Mouse (Mus musculus): Measurements from ENCODE around the gene Magi2. TPM values are rescaled to one million over a fixed set of nuclear protein-coding genes. Genes with fewer than 3 reads are reported as not detected.

Magi2 gene
- polyA plus RNA-seq, 1 experiment from 2014 or later, result 3.0 TPM

DNA sequence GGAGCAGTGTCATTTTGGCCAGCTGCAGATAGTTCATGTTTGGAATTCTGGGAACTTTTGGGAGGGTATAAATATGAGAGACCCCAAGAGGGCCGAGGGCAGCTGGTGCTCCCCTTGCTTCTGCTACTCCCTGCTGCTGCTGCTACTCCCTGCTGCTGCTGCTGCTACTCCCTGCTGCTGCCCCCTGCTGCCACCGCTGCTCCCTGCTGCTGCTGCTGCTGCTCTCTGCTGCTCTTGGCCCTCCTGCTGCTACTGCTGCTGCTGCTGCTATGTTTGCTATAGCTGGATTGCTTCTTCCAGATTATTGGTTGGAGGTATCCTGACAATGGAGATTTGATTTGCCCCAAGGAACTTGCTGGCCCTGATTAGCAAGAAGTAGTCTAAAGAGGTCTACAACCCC, 1512.0 kb downstream of the Magi2 start:
- H3K4me1 ChIP-seq (ENCODE audit: control insufficient read depth, insufficient read depth, low read length), result no peaks in the 10 kb centered on the region
- no peak overlapping the region for H3K4me2 ChIP-seq (ENCODE audit: low read depth, low read length)
- no peak overlapping the region for H3K9ac ChIP-seq (replicated peaks; ENCODE audit: low read length)
- no peak for ATAC-seq (replicated peaks; ENCODE audit: insufficient number of reproducible peaks, low FRiP score, low TSS enrichment, low read depth)
- no peak overlapping the region for H3K4me3 ChIP-seq (ENCODE audit: low read depth, low read length)
- WGBS, result 67% methylated on average over 2 of the region's 2 CpGs
- H3K27ac ChIP-seq (replicated peaks; ENCODE audit: low read depth, low read length), result no peak overlapping the region
- no peaks in the 10 kb centered on the region for H3K27me3 ChIP-seq (ENCODE audit: control insufficient read depth, insufficient read depth, low read length)
- no peaks in the 10 kb centered on the region for H3K9me3 ChIP-seq (replicated peaks; ENCODE audit: control insufficient read depth, low read length)
- H3K36me3 ChIP-seq (replicated peaks; ENCODE audit: control insufficient read depth, insufficient read depth, low read depth, low read length), result no peaks in the 10 kb centered on the region
- no peak for DNase-seq (ENCODE audit: low spot score)

GRCm38 (mm10) chr5:20741193-20741592, 1514.4 kb downstream of the Magi2 start:
- 69% methylated on average over 6 of the region's 6 CpGs for WGBS
- DNase-seq (ENCODE audit: low spot score) (no peak), ATAC-seq (replicated peaks; ENCODE audit: insufficient number of reproducible peaks, low FRiP score, low TSS enrichment, low read depth) (no peak; the same call in 1 of the 2 replicates)
- Histone ChIP-seq H3K9ac (replicated peaks; ENCODE audit: low read length) (no peak overlapping the region), H3K9me3 (replicated peaks; ENCODE audit: control insufficient read depth, low read length) (no peaks in the 10 kb centered on the region), H3K36me3 (replicated peaks; ENCODE audit: control insufficient read depth, insufficient read depth, low read depth, low read length) (no peaks in the 10 kb centered on the region), H3K4me1 (ENCODE audit: control insufficient read depth, insufficient read depth, low read length) (no peaks in the 10 kb centered on the region), H3K27me3 (ENCODE audit: control insufficient read depth, insufficient read depth, low read length) (no peaks in the 10 kb centered on the region), H3K27ac (replicated peaks; ENCODE audit: low read depth, low read length) (no peak overlapping the region), H3K4me3 (ENCODE audit: low read depth, low read length) (no peak overlapping the region), H3K4me2 (ENCODE audit: low read depth, low read length) (no peak overlapping the region)

- ATAC-seq (replicated peaks; ENCODE audit: insufficient number of reproducible peaks, low FRiP score, low TSS enrichment, low read depth), result no peak
- H3K4me3 ChIP-seq (ENCODE audit: low read depth, low read length), result no peak overlapping the region
- WGBS, result 88% methylated on average over 8 of the region's 8 CpGs
- no peaks in the 10 kb centered on the region for H3K4me1 ChIP-seq (ENCODE audit: control insufficient read depth, insufficient read depth, low read length)
- H3K27ac ChIP-seq (replicated peaks; ENCODE audit: low read depth, low read length), result no peak overlapping the region
- no peak for DNase-seq (ENCODE audit: low spot score)
- no peaks in the 10 kb centered on the region for H3K9me3 ChIP-seq (replicated peaks; ENCODE audit: control insufficient read depth, low read length)
- H3K36me3 ChIP-seq (replicated peaks; ENCODE audit: control insufficient read depth, insufficient read depth, low read depth, low read length), result no peaks in the 10 kb centered on the region
- no peaks in the 10 kb centered on the region for H3K27me3 ChIP-seq (ENCODE audit: control insufficient read depth, insufficient read depth, low read length)
- no peak overlapping the region for H3K9ac ChIP-seq (replicated peaks; ENCODE audit: low read length)
- H3K4me2 ChIP-seq (ENCODE audit: low read depth, low read length), result no peak overlapping the region
Observed at GRCm38 (mm10) chr5:20741936-20742335, 1515.1 kb downstream of the Magi2 start.

GRCm38 (mm10) chr5:20748142-20748541, 1521.3 kb downstream of the Magi2 start:
- no peak for ATAC-seq (replicated peaks; ENCODE audit: insufficient number of reproducible peaks, low FRiP score, low TSS enrichment, low read depth)

GRCm38 (mm10) chr5:20748856-20749255, 1522.0 kb downstream of the Magi2 start:
- H3K4me1 ChIP-seq (ENCODE audit: control insufficient read depth, insufficient read depth, low read length), result no peaks in the 10 kb centered on the region
- DNase-seq (ENCODE audit: low spot score) (no peak), ATAC-seq (replicated peaks; ENCODE audit: insufficient number of reproducible peaks, low FRiP score, low TSS enrichment, low read depth) (no peak)
- no peak overlapping the region for H3K27ac ChIP-seq (replicated peaks; ENCODE audit: low read depth, low read length)
- no peaks in the 10 kb centered on the region for H3K27me3 ChIP-seq (ENCODE audit: control insufficient read depth, insufficient read depth, low read length)
- H3K9ac ChIP-seq (replicated peaks; ENCODE audit: low read length), result no peak overlapping the region
- H3K36me3 ChIP-seq (replicated peaks; ENCODE audit: control insufficient read depth, insufficient read depth, low read depth, low read length), result no peaks in the 10 kb centered on the region
- no peak overlapping the region for H3K4me2 ChIP-seq (ENCODE audit: low read depth, low read length)
- H3K4me3 ChIP-seq (ENCODE audit: low read depth, low read length), result no peak overlapping the region
- 86% methylated on average over 8 of the region's 8 CpGs for WGBS
- H3K9me3 ChIP-seq (replicated peaks; ENCODE audit: control insufficient read depth, low read length), result no peaks in the 10 kb centered on the region

More at GRCm38 (mm10) chr5:20748142-20748541, 1521.3 kb downstream of the Magi2 start:
- no peak overlapping the region for H3K9ac ChIP-seq (replicated peaks; ENCODE audit: low read length)
- H3K9me3 ChIP-seq (replicated peaks; ENCODE audit: control insufficient read depth, low read length), result no peaks in the 10 kb centered on the region
- no peak overlapping the region for H3K27ac ChIP-seq (replicated peaks; ENCODE audit: low read depth, low read length)
- no peaks in the 10 kb centered on the region for H3K4me1 ChIP-seq (ENCODE audit: control insufficient read depth, insufficient read depth, low read length)
- no peaks in the 10 kb centered on the region for H3K27me3 ChIP-seq (ENCODE audit: control insufficient read depth, insufficient read depth, low read length)
- H3K36me3 ChIP-seq (replicated peaks; ENCODE audit: control insufficient read depth, insufficient read depth, low read depth, low read length), result no peaks in the 10 kb centered on the region
- no peak for DNase-seq (ENCODE audit: low spot score)
- 88% methylated on average over 4 of the region's 4 CpGs for WGBS
- H3K4me2 ChIP-seq (ENCODE audit: low read depth, low read length), result no peak overlapping the region
- no peak overlapping the region for H3K4me3 ChIP-seq (ENCODE audit: low read depth, low read length)

DNA sequence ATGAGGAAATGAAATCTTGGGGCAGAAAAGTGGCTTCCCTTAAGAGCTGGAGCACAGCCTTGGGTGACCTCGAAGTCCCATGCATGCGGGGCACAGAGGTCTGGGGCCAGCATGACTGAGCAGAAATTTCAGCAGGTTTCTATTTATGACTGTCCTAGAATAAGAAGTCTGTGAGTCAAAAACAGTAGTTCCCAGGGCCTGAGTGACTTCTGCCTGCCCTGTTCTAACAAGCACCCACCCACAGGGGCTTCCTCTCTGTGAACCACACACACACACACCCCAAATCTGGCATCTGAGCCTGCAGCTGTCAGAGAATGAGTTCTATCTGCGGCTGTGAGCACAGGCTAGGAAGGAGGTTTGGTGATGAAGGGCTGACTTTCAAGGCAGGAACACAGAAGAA, 1522.7 kb downstream of the Magi2 start:
- H3K27ac ChIP-seq (replicated peaks; ENCODE audit: low read depth, low read length), result no peak overlapping the region
- WGBS, result 81% methylated on average over 3 of the region's 3 CpGs
- H3K27me3 ChIP-seq (ENCODE audit: control insufficient read depth, insufficient read depth, low read length), result no peaks in the 10 kb centered on the region
- H3K36me3 ChIP-seq (replicated peaks; ENCODE audit: control insufficient read depth, insufficient read depth, low read depth, low read length), result no peaks in the 10 kb centered on the region
- no peak for ATAC-seq (replicated peaks; ENCODE audit: insufficient number of reproducible peaks, low FRiP score, low TSS enrichment, low read depth)
- no peak overlapping the region for H3K9ac ChIP-seq (replicated peaks; ENCODE audit: low read length)
- H3K4me1 ChIP-seq (ENCODE audit: control insufficient read depth, insufficient read depth, low read length), result no peaks in the 10 kb centered on the region
- no peaks in the 10 kb centered on the region for H3K9me3 ChIP-seq (replicated peaks; ENCODE audit: control insufficient read depth, low read length)
- H3K4me2 ChIP-seq (ENCODE audit: low read depth, low read length), result no peak overlapping the region
- DNase-seq (ENCODE audit: low spot score), result no peak
- no peak overlapping the region for H3K4me3 ChIP-seq (ENCODE audit: low read depth, low read length)

DNA sequence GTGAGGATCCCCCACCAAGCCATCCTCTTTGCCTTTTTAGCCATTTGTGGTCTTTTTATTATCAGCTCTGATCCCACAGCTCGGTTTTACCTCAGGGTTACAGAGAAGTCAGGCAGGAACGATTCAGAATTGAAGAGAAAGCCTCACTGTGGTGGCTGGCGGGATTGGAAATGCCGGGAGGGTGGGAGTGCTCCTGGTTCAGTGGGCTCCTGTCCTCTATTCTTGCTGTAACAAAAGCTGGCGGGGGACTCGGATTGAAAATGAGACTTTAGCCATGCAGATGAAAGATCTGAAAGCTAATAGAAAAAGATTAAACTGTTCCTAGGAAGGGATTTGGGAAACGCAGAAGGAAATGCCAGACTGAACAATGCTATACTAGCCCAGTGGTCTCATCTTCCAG, 1524.2 kb downstream of the Magi2 start:
- Histone ChIP-seq H3K27ac (replicated peaks; ENCODE audit: low read depth, low read length) (no peak overlapping the region), H3K27me3 (ENCODE audit: control insufficient read depth, insufficient read depth, low read length) (no peaks in the 10 kb centered on the region), H3K4me3 (ENCODE audit: low read depth, low read length) (no peak overlapping the region), H3K4me1 (ENCODE audit: control insufficient read depth, insufficient read depth, low read length) (no peaks in the 10 kb centered on the region), H3K36me3 (replicated peaks; ENCODE audit: control insufficient read depth, insufficient read depth, low read depth, low read length) (no peaks in the 10 kb centered on the region), H3K4me2 (ENCODE audit: low read depth, low read length) (no peak overlapping the region), H3K9ac (replicated peaks; ENCODE audit: low read length) (no peak overlapping the region), H3K9me3 (replicated peaks; ENCODE audit: control insufficient read depth, low read length) (no peaks in the 10 kb centered on the region)
- 68% methylated on average over 7 of the region's 7 CpGs for WGBS
- no peak for ATAC-seq (replicated peaks; ENCODE audit: insufficient number of reproducible peaks, low FRiP score, low TSS enrichment, low read depth)
- DNase-seq (ENCODE audit: low spot score), result no peak

GRCm38 (mm10) chr5:20751696-20752095, 1524.9 kb downstream of the Magi2 start:
- Histone ChIP-seq H3K4me3 (ENCODE audit: low read depth, low read length) (no peak overlapping the region), H3K27ac (replicated peaks; ENCODE audit: low read depth, low read length) (no peak overlapping the region), H3K9ac (replicated peaks; ENCODE audit: low read length) (no peak overlapping the region), H3K27me3 (ENCODE audit: control insufficient read depth, insufficient read depth, low read length) (no peaks in the 10 kb centered on the region), H3K36me3 (replicated peaks; ENCODE audit: control insufficient read depth, insufficient read depth, low read depth, low read length) (no peaks in the 10 kb centered on the region), H3K4me2 (ENCODE audit: low read depth, low read length) (no peak overlapping the region), H3K4me1 (ENCODE audit: control insufficient read depth, insufficient read depth, low read length) (no peaks in the 10 kb centered on the region), H3K9me3 (replicated peaks; ENCODE audit: control insufficient read depth, low read length) (no peaks in the 10 kb centered on the region)
- ATAC-seq (replicated peaks; ENCODE audit: insufficient number of reproducible peaks, low FRiP score, low TSS enrichment, low read depth) (no peak; the same call in 1 of the 2 replicates), DNase-seq (ENCODE audit: low spot score) (peak; percentile 26)
- WGBS, result 64% methylated on average over 7 of the region's 7 CpGs
